ENCODE assay signal across 8 mouse cellular contexts in genomic region chr3:79842165-79842564, GRCm38 (mm10). TPM values are rescaled to one million over a fixed set of nuclear protein-coding genes. Genes with fewer than 3 reads are reported as not detected.
DNase-seq lines count a peak whose midpoint lies in the region; ATAC-seq lines count a peak whose summit lies in the region.

No protein-coding gene starts in this region.

- no peaks in the 10 kb centered on the region for H3K9me3 ChIP-seq in forebrain, embryonic 16.5 days (ENCODE audit: control insufficient read depth, low read length)
- no peaks in the 10 kb centered on the region for H3K9me3 ChIP-seq in intestine, embryonic 14.5 days (ENCODE audit: control insufficient read depth, low read length)
- no peaks in the 10 kb centered on the region for H3K9me3 ChIP-seq in liver, embryonic 16.5 days (replicated peaks; ENCODE audit: control insufficient read depth, low read length)
- H3K9me3 ChIP-seq in neural tube, embryonic 11.5 days (ENCODE audit: control insufficient read depth, low read length), result no peaks in the 10 kb centered on the region

- peak overlapping the region; percentile 47; the same call in 1 of the 2 replicates for H3K9ac ChIP-seq in forebrain, embryonic 16.5 days (replicated peaks; ENCODE audit: low read depth, low read length)
- peak overlapping the region; percentile 52 for H3K9ac ChIP-seq in intestine, embryonic 14.5 days (ENCODE audit: low read length)
- H3K9ac ChIP-seq in liver, embryonic 16.5 days (ENCODE audit: low read depth, low read length), result peak overlapping the region; percentile 30; the same call in 1 of the 2 replicates
- H3K9ac ChIP-seq in neural tube, embryonic 11.5 days (ENCODE audit: low read length), result peak overlapping the region; percentile 46

- peak overlapping the region; percentile 51 for H3K4me3 ChIP-seq in forebrain, embryonic 16.5 days (replicated peaks; ENCODE audit: low read length)
- peak overlapping the region; percentile 53 for H3K4me3 ChIP-seq in intestine, embryonic 14.5 days (ENCODE audit: low read depth, low read length)
- H3K4me3 ChIP-seq in liver, embryonic 16.5 days (ENCODE audit: low read depth, low read length), result peak overlapping the region; percentile 63
- peak overlapping the region; percentile 36 for H3K4me3 ChIP-seq in neural tube, embryonic 11.5 days (ENCODE audit: low read depth, low read length)

- WGBS in forebrain, embryonic 16.5 days, result 8% methylated on average over 12 of the region's 12 CpGs
- 6% methylated on average over 12 of the region's 12 CpGs for WGBS in intestine, embryonic 14.5 days
- WGBS in liver, embryonic 16.5 days (ENCODE audit: insufficient replicate concordance), result 4% methylated on average over 12 of the region's 12 CpGs
- WGBS in neural tube, embryonic 11.5 days, result 10% methylated on average over 12 of the region's 12 CpGs

- no peak overlapping the region for H3K27ac ChIP-seq in forebrain, embryonic 16.5 days (ENCODE audit: low read length)
- peak overlapping the region; percentile 75 for H3K27ac ChIP-seq in intestine, embryonic 14.5 days (ENCODE audit: low read depth)
- H3K27ac ChIP-seq in liver, embryonic 16.5 days (ENCODE audit: low read length), result peak overlapping the region; percentile 75
- H3K27ac ChIP-seq in neural tube, embryonic 11.5 days (ENCODE audit: low read depth, low read length), result no peak overlapping the region

- DNase-seq in adrenal gland, adult 2 months, result peak; percentile 52
- no peak for DNase-seq in adrenal gland, adult 18-20 months (ENCODE audit: low spot score in 2 of 2)
- peak; percentile 74 for DNase-seq in adrenal gland, postnatal 14 days
- DNase-seq in intestine, embryonic 14.5 days (ENCODE audit: low spot score), result peak; percentile 81
- peak; percentile 68 for DNase-seq in neural tube, embryonic 11.5 days (ENCODE audit: low spot score)
- peak; percentile 25 to 28 for DNase-seq in urinary bladder, postnatal 36 days (ENCODE audit: low spot score in 2 of 2)

- peak overlapping the region; percentile 70 for H3K4me2 ChIP-seq in forebrain, embryonic 16.5 days (ENCODE audit: low read length)
- H3K4me2 ChIP-seq in intestine, embryonic 14.5 days (ENCODE audit: low read length), result peak overlapping the region; percentile 51
- peak overlapping the region; percentile 73 for H3K4me2 ChIP-seq in liver, embryonic 16.5 days (ENCODE audit: low read depth, low read length)
- peak overlapping the region; percentile 61 for H3K4me2 ChIP-seq in neural tube, embryonic 11.5 days (ENCODE audit: low read depth)

- ATAC-seq in forebrain, embryonic 16.5 days, result peak; percentile 41
- peak; percentile 87 for ATAC-seq in intestine, embryonic 14.5 days (replicated peaks; ENCODE audit: low FRiP score, low TSS enrichment, low read depth)
- ATAC-seq in liver, embryonic 16.5 days (ENCODE audit: low read depth), result peak; percentile 64
- peak; percentile 69 for ATAC-seq in neural tube, embryonic 11.5 days (ENCODE audit: insufficient read depth, low FRiP score, low TSS enrichment)

- no peaks in the 10 kb centered on the region for H3K27me3 ChIP-seq in forebrain, embryonic 16.5 days (replicated peaks; ENCODE audit: control insufficient read depth, insufficient read depth, low read length)
- no peaks in the 10 kb centered on the region for H3K27me3 ChIP-seq in intestine, embryonic 14.5 days (replicated peaks; ENCODE audit: control insufficient read depth, insufficient read depth, low read length)
- H3K27me3 ChIP-seq in liver, embryonic 16.5 days (ENCODE audit: control insufficient read depth, insufficient read depth, low read depth, low read length), result no peaks in the 10 kb centered on the region
- no peaks in the 10 kb centered on the region for H3K27me3 ChIP-seq in neural tube, embryonic 11.5 days (ENCODE audit: control insufficient read depth, insufficient read depth, low read length)

- no peaks in the 10 kb centered on the region for H3K36me3 ChIP-seq in forebrain, embryonic 16.5 days (ENCODE audit: control insufficient read depth, insufficient read depth)
- H3K36me3 ChIP-seq in intestine, embryonic 14.5 days (ENCODE audit: control insufficient read depth, insufficient read depth, low read length), result no peaks in the 10 kb centered on the region
- H3K36me3 ChIP-seq in liver, embryonic 16.5 days (ENCODE audit: control insufficient read depth, insufficient read depth), result no peaks in the 10 kb centered on the region
- H3K36me3 ChIP-seq in neural tube, embryonic 11.5 days (ENCODE audit: control insufficient read depth, insufficient read depth, low read length), result no peaks in the 10 kb centered on the region

- peaks cover 6% of the 10 kb centered on the region; the same call in 1 of the 2 replicates for H3K4me1 ChIP-seq in forebrain, embryonic 16.5 days (replicated peaks; ENCODE audit: control insufficient read depth, insufficient read depth, low read length)
- H3K4me1 ChIP-seq in intestine, embryonic 14.5 days (replicated peaks; ENCODE audit: control insufficient read depth, insufficient read depth, low read length), result no peaks in the 10 kb centered on the region; the same call in 1 of the 2 replicates
- H3K4me1 ChIP-seq in liver, embryonic 16.5 days (ENCODE audit: control insufficient read depth, low read depth, low read length), result peaks cover 2% of the 10 kb centered on the region; the same call in 1 of the 2 replicates
- H3K4me1 ChIP-seq in neural tube, embryonic 11.5 days (ENCODE audit: control insufficient read depth, insufficient read depth, low read length), result no peaks in the 10 kb centered on the region

RNA-seq across cellular contexts. Expression of gene Tmem144, which starts 10.4 kb away (rescaled TPM):
- total RNA-seq in adrenal gland, adult 2 months (2021), result 10 to 100 TPM in 1 of 2 experiments, 1 to 10 TPM in 1; 9.0 to 14.6 TPM
- 1.5 and 2.1 TPM in 2 replicates for polyA plus RNA-seq in adrenal gland, adult 2 months (2012; rRNA removed)
- total RNA-seq in adrenal gland, adult 18-20 months (2021), result 10 to 100 TPM in 1 of 2 experiments, 1 to 10 TPM in 1; 3.3 to 10.1 TPM
- 8.6 and 11.0 TPM in 2 replicates for total RNA-seq in adrenal gland, postnatal 14 days (2021)
- 1.9 and 2.0 TPM in 2 replicates for polyA plus RNA-seq in forebrain, embryonic 16.5 days (2015; fragmentation: Nextera tagmentation; extraction: Ambion mirVana)
- 4.7 and 5.5 TPM in 2 replicates for polyA plus RNA-seq in intestine, embryonic 14.5 days (2014; fragmentation: Nextera tagmentation; extraction: Ambion mirVana)
- 2.2 and 2.4 TPM in 2 replicates for polyA plus RNA-seq in liver, embryonic 16.5 days (2015; fragmentation: Nextera tagmentation; extraction: Ambion mirVana)
- 2.9 TPM in 2 replicates for polyA plus RNA-seq in neural tube, embryonic 11.5 days (2014; fragmentation: Nextera tagmentation; extraction: Ambion mirVana)

RNA-seq across cellular contexts. Expression of gene Fam198b, which starts 42.2 kb away (rescaled TPM):
- total RNA-seq in adrenal gland, adult 2 months (2021), result 10 to 100 TPM in 1 of 2 experiments, 1 to 10 TPM in 1; 6.2 to 31.2 TPM
- 2.8 and 5.4 TPM in 2 replicates for polyA plus RNA-seq in adrenal gland, adult 2 months (2012; rRNA removed)
- total RNA-seq in adrenal gland, adult 18-20 months (2021), result 1 to 10 TPM; 7.4 to 7.8 TPM
- total RNA-seq in adrenal gland, postnatal 14 days (2021), result 27.3 and 31.0 TPM in 2 replicates
- polyA plus RNA-seq in forebrain, embryonic 16.5 days (2015; fragmentation: Nextera tagmentation; extraction: Ambion mirVana), result 1.4 and 2.1 TPM in 2 replicates
- 9.1 and 10.8 TPM in 2 replicates for polyA plus RNA-seq in intestine, embryonic 14.5 days (2014; fragmentation: Nextera tagmentation; extraction: Ambion mirVana)
- 0.83 and 0.88 TPM in 2 replicates for polyA plus RNA-seq in liver, embryonic 16.5 days (2015; fragmentation: Nextera tagmentation; extraction: Ambion mirVana)
- 5.5 and 8.7 TPM in 2 replicates for polyA plus RNA-seq in neural tube, embryonic 11.5 days (2014; fragmentation: Nextera tagmentation; extraction: Ambion mirVana)

Comparison
In these comparisons a context has a peak if more than half of its experiments do, and no peak if none do; other contexts are left out.
1. DNase-seq: peak in adrenal gland, adult 2 months (single experiment), adrenal gland, postnatal 14 days (single experiment), intestine, embryonic 14.5 days (single experiment), neural tube, embryonic 11.5 days (single experiment) and urinary bladder, postnatal 36 days (2 of 2); none in adrenal gland, adult 18-20 months (0 of 2).
2. H3K27ac ChIP-seq: peak in intestine, embryonic 14.5 days (single experiment) and liver, embryonic 16.5 days (single experiment); none in forebrain, embryonic 16.5 days (single experiment) and neural tube, embryonic 11.5 days (single experiment).
3. Peak in every context shown above with its lines, with median percentiles within 50 percentile points of each other: ATAC-seq, H3K4me2 ChIP-seq, H3K4me3 ChIP-seq and H3K9ac ChIP-seq.